Mouse (Mus musculus) neutrophil, adult 65 days (primary cell): ENCODE data around the gene Adora3. TPM values are rescaled to one million over a fixed set of nuclear protein-coding genes. Genes with fewer than 3 reads are reported as not detected.

Experiments used
- total RNA-seq: library from RNA; stranded (reverse); gene quantifications from 2 replicates; pipeline ENCODE4 v1.2.4, GENCODE M21; 2023

The Adora3 gene
- total RNA-seq = 1.7 and 2.8 TPM in 2 replicates

GRCm38 (mm10) chr3:105870558-105870957, at the start of gene Adora3, which contains the start of gene Tmigd3:
TSS of gene Adora3 (plus strand) at chr3:105870858.
TSS of gene Tmigd3 (plus strand) at chr3:105870903.

GRCm38 (mm10) chr3:105932240-105933071, 61.8 kb downstream of the Adora3 start, which contains the start of gene I830077J02Rik:
TSS of gene I830077J02Rik (minus strand) at chr3:105932664.

Other genes with a start within 250 kb of the Adora3 start
- gene Ddx20, start 183.3 kb upstream of the Adora3 start, total RNA-seq = 14.4 and 17.0 TPM in 2 replicates
- gene Inka2, start 166.3 kb upstream of the Adora3 start, total RNA-seq = not detected in 2 replicates
- gene Rap1a, start 69.5 kb upstream of the Adora3 start, total RNA-seq = 114 and 140 TPM in 2 replicates
- 0.57 and 0.82 TPM in 2 replicates for gene Tmigd3, start within 50 bp of the Adora3 start, total RNA-seq
- 66.2 and 82.4 TPM in 2 replicates for gene I830077J02Rik, start 61.8 kb downstream of the Adora3 start, total RNA-seq
- 31.5 and 34.4 TPM in 2 replicates for gene Wdr77, start 88.5 kb downstream of the Adora3 start, total RNA-seq
- 129 and 139 TPM in 2 replicates for gene Atp5f1, start 89.2 kb downstream of the Adora3 start, total RNA-seq
- 4.4 and 5.9 TPM in 2 replicates for gene Ovgp1, start 102.9 kb downstream of the Adora3 start, total RNA-seq
- not detected in 2 replicates for gene Pifo, start 143.8 kb downstream of the Adora3 start, total RNA-seq
- 16.0 and 21.9 TPM in 2 replicates for gene Chil5, start 162.0 kb downstream of the Adora3 start, total RNA-seq
- gene Chia1, start 242.4 kb downstream of the Adora3 start, total RNA-seq = not detected in 2 replicates